Mouse (Mus musculus) spleen, postnatal 14 days (tissue): ENCODE results near the gene Casz1.

Experiments used
- DNase-seq, 2 experiments: peaks; one replicate each; pipeline ENCODE4 v3.0.0; 2021 to 2022; ENCODE audit warnings: low spot score in 2 of 2

Gene Casz1

GRCm38 (mm10) chr4:148804137-148804779 lies at the start of gene Casz1:
Gene Casz1 (plus strand): TSS chr4:148804429.
- DNase-seq, result no peak

DNA sequence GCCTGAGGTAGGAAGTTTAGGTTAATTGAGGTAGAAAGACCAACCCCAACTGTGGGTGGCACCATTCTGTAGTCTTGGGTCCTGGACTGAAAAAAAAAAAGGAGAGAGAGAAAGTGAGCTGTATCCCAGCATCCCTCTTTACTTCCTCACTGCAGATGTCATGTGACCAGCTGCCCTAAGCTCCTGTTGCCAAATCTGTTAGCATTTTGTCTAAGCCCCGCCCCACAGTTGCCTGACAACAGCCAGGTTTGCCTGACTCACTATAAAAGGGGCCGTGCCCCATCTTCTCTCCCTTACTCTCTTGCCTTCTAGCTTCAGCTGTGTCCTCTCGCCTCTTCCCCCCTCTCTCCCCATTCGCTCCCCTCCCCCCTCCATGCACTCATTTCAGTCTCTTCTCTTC lies 45.4 kb upstream of the Casz1 start:
- DNase-seq, result no peak

- DNase-seq, result no peak
These were observed 44.1 kb upstream of the Casz1 start for GRCm38 (mm10) chr4:148760152-148760551.

DNA sequence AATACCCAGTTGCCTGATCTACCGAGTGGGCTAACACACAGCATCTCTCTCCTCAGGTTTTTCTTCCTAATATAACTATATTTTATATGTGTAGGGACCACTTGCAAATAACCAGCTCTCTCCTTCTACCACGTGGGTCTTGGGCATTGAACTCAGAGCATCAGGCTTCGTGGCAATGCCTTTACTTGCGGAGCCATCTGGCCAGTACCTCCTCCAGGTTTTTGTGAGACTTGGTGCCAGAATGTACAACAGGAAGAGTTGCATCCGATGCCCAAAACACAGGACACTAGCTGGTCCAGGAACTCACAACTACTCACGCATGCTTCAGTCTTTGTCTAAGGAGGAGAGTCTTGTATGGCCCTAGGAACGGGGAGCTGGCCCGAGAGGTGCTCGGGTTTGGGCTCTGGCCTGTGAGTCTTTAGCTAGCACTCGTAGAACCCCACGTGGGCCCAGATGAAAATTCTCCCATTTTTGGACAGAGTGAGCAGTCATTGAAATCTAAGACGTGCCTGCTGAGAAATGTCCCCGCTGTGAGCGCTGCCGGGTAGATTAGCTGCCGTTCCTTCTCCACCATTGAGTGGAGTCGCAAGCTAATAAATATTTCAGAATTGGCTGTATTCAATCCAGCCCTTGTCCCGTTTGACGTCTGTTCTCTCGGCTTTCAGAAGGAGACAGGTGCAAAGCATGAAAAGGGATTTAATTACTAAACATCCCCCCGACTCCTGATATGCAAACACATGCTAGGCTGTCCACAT lies 38.0 kb upstream of the Casz1 start:
- no peak for DNase-seq

DNA sequence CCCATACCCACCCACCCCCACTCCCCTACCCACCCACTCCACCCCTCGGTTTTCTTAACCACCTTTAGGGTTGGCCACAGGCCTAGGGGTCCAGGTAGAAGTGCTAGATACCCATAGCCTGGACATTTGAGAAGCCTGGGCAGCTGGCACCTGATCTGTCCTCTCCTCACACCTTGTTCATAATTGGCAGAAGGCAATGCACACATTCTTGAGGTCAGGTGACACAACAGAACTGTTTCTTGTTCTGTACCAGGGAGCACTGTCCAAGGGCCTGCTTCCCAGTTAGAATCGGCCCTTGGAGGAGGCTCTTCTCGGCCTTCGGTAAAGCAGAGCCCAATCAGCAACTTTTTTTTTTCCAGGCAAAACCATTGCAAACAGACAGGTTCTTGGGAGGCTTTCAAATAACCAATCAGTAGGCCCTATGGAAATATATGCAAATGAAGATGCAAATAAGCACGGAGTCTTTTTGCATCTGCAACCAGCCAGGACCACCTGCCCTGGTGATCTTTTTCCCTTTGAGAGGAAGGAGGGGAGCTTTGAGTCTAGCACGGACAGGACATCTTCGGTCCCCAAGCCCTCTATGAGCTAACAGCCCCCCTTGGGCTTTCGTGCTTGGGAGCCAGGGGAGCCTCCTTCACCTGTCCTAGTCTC lies 36.4 kb upstream of the Casz1 start:
- DNase-seq, result no peak

GRCm38 (mm10) chr4:148768649-148769048 lies 35.6 kb upstream of the Casz1 start:
- DNase-seq, result no peak

GRCm38 (mm10) chr4:148770582-148771408 lies 33.4 kb upstream of the Casz1 start:
- DNase-seq, result no peak

- DNase-seq, result no peak
These were observed 32.8 kb upstream of the Casz1 start for GRCm38 (mm10) chr4:148771409-148771929.

DNA sequence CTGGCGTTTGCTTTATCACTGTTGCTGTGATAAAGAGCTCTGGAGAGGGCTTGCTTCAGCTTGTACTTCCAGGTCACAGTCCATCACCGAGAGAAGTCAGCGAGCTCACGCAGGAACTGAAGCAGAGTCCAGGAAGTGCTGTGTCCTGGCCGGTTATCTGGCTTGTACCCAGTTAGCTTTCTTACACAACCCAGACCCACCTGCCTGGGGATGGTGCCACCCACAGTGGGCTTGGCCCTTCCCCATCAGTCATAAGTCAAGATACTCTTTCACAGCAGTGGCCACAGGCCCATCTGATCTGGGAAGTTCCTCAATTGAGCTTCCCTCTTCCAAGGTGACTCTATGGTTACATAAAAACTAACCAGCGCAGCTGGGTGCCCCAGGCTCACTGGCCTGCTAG lies 31.6 kb upstream of the Casz1 start:
- no peak for DNase-seq

DNA sequence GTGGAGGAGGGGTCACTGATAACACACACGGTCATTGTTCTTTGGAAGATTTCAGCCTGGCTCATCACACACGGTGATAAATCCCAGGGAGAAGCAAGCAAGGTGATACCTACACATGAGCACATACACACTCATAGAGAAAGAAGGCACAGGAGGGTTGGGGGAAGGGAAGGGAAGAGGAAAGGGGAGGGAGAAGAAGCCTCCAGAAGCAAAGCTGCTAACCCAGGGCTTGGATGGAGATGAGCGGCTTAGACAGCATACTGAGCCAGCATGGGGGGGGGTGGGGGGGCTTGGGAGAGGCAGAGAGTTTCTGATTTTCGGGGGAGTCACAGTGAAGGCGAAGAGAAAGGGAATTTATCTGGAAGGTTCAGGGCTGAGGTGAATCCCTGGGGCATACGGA lies 30.2 kb upstream of the Casz1 start:
- no peak for DNase-seq

DNA sequence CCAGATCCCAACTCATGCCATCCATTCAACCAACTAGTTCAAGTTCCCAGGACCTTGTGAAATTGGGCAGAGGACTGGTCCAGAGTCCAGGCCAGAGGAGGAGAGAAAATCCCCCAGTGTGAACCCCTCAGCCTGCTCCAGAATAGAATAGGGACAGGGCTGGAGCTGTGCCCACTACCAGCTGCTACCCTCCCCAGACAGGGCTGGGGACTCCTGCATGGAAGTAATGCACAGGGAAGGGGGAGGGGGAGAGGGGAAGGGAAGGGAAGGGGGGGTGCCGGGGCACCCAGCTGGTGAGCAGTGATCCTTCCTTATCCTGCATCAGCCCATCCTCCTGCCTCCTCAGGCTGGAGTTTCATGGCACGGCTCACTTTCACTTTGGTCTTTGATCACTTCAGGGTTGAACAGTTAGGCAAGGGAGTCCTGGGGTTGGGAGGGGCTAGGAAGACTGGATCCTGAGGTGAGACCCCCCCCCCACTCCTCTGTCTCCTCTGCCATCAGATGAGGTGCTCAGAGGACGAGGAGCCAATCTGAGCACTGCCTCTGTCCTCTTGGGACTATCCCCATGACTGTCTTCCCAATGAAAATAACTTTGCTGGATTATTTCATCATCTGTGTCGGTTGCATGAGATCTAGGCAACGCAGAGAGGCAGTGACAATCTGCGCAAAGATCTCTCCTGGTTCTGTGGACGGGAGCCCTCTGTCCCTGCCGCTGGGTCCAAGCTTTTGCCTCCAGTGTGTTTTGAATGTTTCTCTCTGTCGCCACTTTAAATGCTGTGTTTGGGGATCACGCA lies 28.6 kb upstream of the Casz1 start:
- no peak for DNase-seq

DNA sequence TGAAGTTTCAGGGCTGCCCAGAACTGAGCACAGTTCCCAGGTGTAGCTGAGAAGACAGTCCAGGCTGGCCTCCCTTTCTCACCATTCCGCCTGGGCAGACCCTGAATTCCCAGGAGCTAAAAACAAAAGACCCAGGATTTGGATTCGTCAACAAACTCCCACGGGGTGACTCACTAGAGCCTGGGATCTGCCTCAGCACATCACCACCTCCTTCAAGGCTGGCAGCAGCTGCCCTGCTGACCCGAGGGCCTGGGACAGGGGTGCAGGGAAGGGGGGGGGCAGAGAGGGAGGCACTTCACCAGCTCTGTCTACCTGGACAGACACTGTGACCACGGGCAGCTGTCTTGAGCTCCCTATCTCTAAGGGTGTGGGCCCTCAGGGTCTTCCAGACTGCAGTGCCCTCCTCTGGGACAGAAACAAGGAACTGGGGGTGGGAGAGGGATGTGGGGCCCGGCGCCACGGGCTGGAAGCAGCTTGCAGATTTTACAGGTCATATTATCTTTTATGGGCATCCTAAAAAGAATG lies 24.1 kb upstream of the Casz1 start:
- no peak for DNase-seq

DNA sequence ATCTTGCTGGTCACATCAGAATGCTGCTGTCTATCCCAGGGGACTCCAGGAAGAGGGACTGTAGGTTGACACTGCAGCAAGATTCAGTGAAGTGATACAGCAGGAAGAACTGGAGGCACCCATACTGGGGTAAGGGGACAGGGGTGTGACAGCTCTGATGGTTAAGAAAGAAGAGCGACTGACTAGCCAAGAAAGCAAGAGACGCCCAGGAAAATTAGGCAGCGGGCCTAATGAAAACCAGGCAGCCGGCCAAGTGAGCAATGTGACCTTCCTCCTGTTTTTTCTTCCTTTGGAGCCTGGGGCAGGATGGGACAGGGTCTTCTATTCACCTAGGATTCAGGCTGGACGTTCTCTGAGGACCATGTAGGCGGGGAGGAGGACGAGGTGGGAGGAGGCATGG lies 22.7 kb upstream of the Casz1 start:
- DNase-seq, result no peak

GRCm38 (mm10) chr4:148782880-148783279 lies 21.3 kb upstream of the Casz1 start:
- DNase-seq, result no peak

- no peak for DNase-seq
These were observed 20.5 kb upstream of the Casz1 start for GRCm38 (mm10) chr4:148783760-148784159.

DNA sequence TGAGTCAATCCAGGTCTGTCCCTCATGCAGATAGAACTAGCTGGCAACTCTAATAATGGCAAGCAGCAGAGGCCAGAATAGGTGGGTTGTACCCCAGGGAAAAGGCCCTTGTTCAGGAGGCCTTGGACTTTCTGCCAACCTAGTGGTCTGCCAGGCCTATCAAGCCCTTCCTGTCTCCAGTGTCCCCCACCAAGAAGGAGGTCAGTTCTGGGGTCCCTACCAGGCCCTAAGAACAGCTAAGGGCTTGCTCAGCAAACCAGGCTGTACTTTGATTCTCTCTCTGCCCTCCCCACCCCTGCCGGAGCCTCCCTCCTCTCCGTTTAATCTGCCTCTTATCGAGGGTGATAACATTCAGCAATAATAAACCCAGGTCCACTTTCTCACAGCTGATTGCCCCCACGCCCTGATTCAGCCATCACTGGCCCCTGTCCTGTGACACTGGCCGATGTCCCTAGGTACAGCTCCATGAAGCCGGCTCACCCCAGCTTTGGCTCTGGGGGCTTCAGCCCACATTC lies 19.1 kb upstream of the Casz1 start:
- DNase-seq, result no peak

GRCm38 (mm10) chr4:148785995-148786394 lies 18.2 kb upstream of the Casz1 start:
- DNase-seq, result no peak

DNA sequence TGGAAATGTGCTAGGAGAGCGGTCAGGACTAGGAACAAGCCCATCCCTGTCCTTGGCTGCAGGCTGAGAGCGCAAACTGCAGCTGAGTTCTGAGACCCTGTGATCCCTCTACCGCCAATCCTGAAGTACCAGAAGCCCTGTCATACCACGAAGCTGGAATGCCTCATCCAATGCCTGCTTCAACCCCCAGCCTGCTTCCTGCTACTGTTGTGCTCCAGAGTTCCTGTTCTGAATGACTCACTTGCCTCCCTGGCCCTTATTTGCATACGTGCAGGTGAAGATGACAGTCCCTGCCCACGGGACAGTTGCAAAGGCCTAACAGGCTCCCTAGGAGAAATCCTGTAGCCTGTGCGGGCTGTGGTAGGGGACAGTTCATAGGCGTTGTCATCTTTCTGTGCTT lies 13.3 kb upstream of the Casz1 start:
- DNase-seq, result no peak

GRCm38 (mm10) chr4:148795038-148795437 lies 9.2 kb upstream of the Casz1 start:
- no peak for DNase-seq

- DNase-seq, result no peak
These were observed 6.5 kb upstream of the Casz1 start for GRCm38 (mm10) chr4:148797475-148798324.
